Mouse (Mus musculus): ENCODE measurements around the gene Ephb6.
A peak's percentile ranks its signal among the peaks of the same experiment; 100 is the strongest.
"Not testable (repeated sequence)": the region's sequence is repeated elsewhere in the genome, so short reads cannot be mapped to it uniquely, and the experiment has no call there.

Ephb6 gene

DNA sequence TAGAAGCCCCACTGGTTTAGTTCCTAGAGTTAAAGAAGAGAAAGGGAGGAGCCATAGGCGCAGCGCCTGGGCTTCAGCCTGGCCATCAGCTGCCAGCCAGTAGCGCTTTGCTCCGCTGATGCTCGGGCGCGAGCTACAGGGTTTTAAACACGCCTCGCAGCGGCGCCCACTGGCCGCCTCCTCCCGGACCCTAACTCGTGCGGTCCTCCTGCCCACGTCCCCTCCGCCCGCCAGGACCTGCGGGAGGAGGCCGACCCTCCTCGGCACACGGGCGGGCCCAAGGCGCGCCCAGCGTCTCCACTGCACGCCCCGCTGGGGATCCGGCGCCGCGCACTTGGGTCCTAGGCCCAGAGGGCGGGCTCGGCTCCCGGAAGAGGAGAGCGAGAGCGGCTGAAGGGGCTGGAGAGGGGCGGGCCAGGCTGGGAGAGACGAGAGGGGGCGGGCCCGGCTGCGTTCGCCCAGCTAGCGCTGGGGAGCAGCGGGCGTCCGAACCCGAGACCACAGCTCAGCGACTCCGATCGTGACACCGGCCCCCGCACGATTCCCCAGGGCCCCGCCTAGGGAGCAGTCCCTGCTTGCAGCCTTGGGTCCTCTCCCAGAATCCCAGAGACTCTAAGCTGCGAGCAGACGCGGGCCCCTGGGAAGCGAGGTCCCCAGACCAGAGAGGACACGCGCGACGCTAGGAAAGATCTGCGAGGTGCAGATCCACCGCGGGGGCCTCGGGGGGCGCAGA is at the start of gene Ephb6:
Gene Ephb6 (plus strand): TSS at position 422 of the 733 bp plus-strand sequence.
- DNase-seq, result peak; percentile 59 to 64

DNA sequence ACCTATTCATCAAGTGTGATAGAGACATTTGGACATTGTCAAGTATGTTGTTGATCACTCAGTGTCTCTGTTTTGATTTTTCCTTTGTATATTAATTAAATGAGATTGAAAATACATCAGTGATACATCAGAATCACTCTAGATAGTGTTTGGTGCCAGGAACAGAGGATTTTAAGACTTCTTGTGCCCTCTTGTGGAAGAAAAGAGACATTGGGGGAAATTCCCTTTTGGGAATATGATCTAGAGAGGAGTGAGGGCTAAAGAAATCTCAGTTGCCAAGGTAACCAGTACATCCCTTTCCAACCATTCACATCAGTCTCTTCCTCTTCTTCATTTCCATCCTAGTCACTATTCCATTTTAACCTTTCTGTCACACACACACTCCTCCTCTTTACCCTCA is 48.9 kb upstream of the Ephb6 start:
- no peak for DNase-seq

DNA sequence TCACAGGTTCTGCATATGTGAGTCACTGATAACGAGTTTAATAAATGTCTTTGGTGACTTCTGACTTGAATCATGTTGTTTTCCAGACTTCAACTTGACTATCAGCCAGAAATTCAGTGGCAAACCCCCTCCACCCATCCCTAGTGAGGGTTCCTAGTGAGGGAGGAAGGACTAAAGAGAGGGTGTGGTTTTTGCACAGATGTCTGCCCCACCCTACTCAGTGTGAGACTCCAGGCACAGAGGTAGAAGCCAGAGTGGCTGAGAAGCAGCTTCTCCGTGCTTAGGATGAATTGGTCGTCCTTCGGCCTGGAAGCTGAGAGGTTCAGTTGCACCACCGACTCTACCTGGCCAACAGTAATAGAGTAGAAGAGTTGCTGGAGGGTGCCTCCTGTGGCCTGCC is 47.8 kb upstream of the Ephb6 start:
- DNase-seq, result no peak

DNA sequence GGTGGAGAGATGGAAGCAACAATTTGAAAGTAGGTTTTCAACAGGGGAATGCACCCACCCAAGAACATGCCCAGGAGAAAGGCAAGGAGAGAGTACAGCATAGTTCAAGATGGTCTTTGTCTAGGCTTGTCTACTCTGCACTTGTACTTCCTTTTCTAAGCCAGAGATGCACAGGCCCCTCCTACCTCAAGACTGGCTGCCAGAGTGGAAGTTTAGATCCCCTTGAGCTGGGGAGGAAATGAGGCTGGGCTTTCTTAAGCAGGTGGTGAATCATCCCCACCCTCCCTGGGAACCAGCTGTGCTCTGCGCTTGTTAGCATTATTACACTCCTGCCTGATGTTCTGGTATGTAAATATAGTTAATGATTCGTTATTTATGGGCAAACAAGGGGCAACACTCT is 47.0 kb upstream of the Ephb6 start:
- no peak for DNase-seq

DNA sequence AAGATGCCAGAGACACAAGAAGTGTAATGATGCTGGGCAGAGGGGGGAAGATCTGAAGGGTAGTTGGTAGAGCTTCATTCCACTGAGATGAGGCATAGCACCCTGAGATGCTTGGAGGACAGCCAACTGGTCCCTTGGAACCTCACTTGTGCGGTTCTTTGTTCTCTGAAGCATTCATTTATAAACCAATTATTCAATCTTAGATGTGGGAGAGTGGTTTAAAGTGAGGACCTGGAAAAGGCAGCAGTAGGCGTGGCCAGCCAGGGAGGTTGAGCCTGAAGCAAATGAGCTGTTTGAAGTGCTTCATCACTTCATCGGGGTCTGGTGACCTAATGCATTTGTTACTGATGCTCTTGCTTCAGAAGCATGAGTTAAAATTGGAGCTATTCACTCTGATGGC is 46.0 kb upstream of the Ephb6 start:
- DNase-seq, result peak in 1 of 2 experiments; percentile 4

DNA sequence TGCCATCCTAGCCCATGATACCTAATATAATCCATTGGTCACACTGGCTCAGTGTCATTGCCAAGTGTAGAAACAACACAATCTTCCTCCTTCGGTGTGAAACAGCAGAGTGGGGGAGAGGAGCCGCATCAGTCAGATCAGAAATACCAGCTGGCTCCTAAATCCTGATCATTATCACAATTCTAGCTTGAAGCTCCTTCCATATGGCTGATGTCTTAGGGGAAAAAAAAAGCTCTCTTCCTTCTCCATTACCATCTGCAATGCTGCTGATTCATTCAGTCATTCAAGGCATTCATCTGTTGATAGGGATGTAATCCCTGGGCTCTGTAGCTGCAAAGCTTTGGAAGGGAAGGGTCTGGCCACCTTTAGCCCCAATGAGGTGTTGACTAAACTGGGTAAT is 45.0 kb upstream of the Ephb6 start:
- no peak for DNase-seq

DNA sequence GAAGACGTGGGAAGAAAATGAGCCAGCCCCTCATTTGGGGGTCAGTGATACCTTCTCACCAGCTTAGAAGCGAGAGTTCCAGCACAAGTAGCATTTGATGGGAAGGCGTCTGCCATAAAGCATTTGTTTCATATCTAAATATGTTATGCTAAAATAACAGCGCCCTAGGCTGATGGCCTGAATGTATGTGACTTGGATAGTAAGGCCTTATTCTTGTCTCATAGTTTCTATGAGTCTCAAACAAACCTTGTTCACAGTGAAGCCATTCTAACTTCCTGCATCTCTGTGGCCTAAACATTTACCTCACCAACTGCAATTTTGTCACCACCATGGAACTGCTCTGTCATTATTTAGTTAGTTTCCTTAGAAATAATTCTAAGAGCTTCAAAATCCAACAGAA is 42.7 kb upstream of the Ephb6 start:
- no peak for DNase-seq

DNA sequence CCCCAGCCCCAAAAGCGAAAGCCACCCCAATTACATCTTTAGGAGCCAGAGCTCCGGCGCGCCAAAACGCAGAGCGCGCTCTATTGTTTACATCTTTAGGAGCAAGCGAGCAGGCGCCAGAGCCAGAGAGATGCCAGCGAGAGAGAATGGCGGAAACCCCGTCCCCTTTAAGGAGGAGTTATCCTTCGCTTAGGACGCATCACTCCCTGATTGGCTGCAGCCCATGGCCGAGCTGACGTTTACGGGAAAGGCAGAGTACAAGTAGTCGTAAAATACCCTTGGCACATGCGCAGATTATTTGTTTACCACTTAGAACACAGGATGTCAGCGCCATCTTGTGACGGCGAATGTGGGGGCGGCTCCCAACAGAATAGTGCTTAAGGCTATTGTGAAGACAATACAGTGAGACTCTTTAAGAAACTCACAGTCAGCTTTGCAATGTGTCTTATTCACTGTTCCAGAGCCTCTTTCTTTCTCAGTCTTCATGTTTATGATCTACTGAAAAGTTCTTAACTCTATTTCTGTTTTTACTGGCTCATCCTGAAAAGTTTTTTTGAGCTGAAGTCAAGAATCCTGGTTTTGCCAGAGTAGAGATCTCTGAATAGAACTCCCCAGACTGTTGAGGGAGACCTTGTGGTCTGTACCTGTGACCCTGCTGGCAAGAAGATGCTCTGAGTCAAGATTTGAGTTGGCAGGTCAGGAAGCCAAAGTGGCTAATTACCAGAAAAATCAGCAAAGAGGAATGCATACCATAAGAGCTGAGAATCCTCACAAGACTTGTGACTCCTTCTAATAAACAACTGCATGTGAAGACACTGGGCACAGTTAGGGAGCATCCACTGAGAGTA is 42.0 kb upstream of the Ephb6 start:
- not testable (repeated sequence) for DNase-seq

DNA sequence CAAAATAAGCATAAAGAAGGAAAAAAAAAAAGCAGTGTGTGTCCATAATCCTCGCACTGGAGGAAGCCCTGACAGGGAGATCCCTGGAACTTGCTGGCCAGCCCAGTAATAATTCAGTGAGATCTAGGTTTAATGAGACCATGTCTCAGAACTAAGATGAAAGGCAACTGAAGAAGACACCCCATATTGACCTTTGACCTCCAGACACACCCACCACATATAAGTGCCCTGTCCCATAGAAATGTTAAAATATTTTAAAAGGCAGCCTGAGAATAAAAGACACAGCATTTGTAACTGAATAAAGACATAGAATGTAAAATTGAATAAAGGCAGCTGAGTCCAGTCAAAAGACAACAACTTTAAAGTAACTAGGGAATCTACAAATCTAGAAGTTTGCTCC is 40.0 kb upstream of the Ephb6 start:
- no peak for DNase-seq

DNA sequence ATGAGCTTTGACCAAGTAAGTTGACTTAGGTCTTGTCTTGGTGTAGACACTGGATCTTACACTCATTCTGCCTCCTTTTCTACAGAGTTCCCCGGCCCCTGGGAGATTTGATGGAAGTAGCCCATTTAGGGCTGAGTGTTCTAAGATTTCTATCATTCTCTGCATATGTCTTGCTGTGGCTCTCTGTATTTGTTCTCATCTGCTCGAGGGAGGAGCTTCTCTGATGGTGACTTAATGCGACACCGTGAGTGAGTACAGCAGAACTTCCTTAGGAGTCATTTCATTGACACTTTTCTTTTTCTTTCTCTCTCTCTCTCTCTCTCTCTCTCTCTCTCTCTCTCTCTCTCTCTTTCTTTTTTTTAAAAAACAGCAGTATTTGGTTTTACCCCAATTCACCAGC is 38.3 kb upstream of the Ephb6 start:
- DNase-seq, result no peak

DNA sequence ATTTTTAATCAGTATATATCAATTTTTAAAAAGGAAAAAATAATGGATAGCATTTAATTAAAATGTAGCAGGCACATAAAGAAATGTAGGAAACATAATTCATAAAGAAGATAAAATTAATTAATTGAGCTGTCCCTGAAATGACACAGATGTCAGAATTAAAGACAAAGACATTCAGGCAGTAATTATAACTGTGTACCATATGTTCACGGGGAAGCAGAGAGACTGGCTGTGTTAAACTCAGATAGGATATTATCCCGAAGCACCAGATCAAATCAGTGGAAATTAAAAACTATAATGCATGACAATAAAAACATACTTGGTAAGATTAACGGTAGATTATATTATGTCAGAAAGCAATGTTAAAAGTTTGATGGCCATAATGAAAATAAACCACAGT is 36.2 kb upstream of the Ephb6 start:
- no peak for DNase-seq

DNA sequence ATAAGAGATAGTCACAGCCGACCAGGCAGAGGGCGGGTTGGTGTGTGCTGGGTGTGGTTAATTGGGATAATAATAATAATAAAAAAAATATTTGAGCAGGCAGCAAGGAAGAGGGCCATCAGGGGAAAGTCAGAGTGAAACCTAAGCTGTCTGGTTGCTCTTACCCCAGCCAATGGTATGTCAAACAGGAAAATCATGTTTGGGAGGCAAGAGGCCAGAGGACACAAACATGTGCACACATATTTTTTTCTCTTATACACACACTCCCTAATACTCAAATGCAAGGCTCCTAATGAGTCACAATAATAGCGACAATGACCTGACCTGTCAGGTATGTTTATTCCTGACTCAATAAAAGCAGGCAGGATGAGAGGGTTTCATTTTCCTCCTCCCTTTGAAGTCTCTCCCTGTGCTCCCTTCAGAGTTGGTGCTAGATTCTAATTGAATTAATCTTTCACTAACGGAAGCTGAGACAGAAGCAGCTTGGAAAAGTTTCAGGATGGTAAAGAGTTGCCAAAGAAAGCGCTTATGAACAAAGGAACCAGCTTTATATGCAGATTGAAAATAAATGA is 28.7 kb upstream of the Ephb6 start:
- no peak for DNase-seq

DNA sequence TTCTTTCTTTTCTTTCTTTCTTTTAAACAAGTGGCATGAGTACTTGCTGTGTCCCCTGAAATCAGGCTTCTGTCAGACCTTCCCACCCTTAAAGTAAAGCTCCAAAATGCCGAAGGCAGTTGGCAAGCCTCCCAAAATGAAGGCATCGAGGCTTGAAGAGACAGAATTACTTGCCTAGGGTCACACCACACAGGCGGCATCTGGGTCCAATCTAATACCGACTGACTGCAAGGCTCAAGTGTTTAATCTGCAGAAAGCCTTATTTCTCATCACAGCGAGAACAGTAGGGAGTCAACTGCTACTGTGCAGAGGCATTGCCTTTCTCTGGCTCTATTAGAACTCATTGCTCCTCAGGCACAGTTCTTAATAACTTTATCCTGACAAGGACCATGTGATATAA is 28.0 kb upstream of the Ephb6 start:
- peak; percentile 39 to 57 for DNase-seq

DNA sequence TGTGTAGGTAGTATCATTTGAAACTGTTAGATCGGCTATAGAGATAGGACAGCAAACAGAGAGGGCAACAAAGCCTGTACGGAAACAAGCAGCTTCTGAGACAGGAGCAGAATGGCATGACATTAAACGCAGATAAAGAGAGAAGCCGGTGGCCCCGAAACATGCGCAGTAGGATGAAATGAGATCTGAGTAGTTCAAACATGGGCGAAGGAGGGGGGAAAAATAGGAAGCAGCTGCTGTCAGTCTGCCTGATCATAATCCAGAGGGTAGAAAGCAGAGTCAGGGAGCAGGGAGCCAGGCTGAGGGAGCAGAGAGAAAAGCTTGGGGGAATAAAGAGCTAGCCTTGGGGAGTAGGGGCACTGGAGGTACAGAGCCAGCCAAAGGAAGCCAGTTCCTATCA is 24.0 kb upstream of the Ephb6 start:
- DNase-seq, result no peak

DNA sequence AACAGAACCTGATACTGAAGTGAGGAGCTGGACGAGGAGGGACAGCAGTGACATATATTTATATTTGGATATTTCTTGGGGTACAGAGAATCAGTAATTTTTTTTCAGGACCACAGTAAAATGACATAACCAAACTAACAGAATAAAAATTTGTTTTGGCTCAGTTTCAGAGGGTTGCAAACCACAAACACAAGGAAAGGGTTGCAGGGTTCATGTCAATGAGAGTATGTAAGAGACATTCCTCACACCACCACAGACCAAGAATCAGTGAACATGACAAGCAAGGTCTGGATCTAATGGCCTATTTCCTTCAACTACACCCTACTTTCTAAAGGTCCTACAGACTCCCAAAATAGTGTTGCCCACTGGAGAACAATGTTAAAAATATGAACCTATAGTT is 23.1 kb upstream of the Ephb6 start:
- DNase-seq, result no peak

DNA sequence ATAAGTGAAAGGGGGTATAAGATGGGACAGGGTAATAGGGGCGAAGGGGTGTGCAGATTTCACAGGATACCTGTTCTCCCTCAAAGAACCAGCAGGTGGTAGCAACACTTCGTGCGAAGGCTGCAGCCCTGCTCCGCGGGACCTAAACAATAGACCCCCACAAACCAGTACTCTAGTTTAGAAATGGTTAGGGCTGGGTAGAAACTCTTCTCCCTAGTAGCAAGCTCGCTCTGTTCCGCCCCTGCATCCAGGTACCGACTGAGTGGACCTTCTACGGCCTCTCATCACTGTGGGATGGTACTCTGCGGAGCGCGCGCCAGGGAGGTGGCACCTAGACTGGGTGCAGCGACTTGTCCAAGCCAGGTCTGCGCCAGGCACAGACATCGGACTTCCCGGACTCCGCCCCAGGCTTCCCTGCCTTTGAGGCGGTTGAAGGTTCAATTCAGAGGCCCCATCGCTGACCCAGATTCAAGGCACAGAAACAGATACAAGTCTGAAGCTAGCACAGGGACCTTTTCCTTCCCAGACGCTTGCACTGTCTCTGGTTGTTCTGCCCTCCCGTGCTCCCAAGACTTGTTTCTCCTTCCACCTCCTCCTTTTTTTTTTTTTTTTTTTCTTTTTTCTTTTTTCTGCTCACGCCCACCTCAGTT is 756 bp upstream of the Ephb6 start:
- peak; percentile 44 to 53 for DNase-seq

DNA sequence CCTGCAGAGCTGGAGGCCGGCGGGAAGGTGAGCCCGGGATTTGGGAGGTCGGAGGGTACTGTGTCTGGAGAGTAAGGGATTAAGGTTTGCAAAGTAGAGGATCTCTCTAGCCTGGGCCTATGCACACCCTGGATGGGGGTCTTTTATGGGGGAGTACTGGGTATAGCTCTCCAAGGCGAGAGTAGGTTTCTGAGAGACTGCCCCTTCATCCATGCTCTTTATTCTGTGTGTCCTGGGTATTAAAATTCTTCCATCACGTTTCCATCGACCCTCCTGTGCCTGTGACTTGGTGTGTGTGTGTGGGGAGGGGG is 467 bp downstream of the Ephb6 start:
- peak in 1 of 2 experiments; percentile 6 for DNase-seq

DNA sequence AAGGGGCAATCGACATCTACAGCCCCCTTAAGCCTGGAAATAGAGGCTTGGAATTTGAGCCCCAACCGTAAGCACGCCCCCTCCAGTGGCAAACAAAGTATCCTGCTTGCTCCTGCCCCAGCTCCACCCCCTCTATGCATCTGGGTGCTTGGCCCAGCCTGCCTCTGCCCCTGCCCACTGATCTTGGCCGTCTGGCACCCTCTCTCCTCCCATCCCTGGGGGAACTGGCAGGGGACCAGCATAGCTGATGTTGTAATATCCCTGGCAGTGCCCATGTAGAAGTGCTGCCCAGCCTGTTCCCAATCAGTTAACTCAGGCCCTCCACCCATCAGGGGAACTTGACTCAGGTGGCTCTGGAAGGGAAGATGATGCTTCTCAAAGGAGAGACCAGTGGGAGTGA is 932 bp downstream of the Ephb6 start:
- peak; percentile 45 to 61 for DNase-seq

DNA sequence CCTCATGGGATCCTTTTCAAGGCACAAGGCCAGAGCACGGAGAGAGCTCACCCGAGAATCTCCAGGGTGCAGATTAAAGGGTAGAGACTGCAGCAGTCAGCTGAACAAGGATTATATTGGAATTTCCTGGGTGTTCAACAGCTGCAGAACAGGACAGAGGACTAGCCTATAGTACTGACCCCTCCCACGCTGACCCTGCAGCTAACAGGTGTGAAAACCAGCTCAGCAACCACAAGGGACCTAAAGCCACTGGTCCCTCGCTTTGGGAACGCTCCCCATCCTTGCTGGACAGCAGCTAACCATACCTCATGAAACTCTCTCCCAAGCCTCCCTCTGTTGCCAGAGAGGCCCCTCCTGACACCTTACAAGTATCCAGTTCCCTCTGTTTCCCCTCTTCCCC is 2.4 kb downstream of the Ephb6 start:
- no peak for DNase-seq

DNA sequence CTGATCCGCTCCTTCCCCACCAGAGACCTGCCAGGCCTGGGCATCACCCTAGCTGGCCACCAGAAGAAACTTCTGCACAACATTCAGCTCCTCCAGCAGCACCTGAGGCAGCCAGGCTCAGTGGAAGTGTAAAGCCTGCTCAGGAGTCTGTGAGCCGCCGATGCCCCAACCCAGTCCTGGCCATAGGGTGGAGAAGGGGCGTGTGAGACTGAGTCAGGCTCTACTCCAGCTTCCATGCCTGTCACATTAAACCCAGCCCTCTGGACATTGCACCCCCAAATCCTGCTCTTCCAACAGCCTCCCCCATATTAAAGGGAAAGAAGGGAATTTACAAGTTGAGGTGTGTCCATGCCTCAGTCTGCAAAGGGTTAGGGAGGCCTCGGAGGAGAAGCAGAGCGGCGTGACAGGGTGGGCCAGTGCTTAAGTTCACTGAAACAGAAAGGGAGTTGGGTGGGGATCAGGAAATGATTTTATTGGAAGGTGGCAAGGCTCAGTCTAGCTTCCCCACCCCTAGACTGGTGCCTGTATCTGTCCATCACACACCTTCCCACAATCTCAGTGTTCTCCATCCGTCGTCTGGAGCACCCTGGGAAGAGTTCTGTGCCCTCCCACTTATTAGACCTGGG is 15.0 kb downstream of the Ephb6 start:
- no peak for DNase-seq

DNA sequence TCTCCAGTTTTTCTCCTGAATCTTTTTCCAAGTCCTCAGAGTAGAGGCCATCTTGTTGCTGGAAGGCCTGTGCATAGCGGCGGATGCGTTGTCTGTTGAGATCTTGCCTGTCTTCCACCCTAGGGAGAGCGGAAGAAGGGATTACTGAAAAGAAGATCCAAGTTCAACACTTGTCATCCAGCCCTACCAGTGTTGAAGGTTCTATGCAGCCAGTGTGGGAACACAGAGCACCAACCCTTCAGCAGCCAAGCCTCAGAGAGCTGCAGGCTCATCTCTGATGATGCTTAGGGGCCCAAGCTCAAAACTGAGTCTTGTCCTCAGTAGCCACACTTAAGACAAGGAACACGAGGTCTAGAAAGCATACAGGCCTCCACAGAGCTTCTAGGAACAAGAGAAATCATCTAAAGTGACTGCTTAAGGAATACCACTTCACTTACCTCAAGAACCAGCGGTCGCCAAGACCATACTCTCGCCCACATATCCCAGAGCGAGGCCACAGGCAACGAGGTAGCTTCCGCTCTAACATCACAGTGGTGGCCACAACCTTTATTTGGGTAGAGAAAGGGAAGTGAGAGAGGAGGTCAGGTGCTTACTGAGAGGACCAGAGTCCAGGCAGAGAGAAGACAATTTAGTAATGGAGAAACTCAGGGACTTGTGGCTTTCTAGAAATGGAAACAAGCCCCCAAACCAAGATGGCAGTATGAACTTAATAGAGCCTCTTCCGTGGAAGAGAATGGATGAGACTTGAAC is 16.1 kb downstream of the Ephb6 start:
- no peak for DNase-seq

DNA sequence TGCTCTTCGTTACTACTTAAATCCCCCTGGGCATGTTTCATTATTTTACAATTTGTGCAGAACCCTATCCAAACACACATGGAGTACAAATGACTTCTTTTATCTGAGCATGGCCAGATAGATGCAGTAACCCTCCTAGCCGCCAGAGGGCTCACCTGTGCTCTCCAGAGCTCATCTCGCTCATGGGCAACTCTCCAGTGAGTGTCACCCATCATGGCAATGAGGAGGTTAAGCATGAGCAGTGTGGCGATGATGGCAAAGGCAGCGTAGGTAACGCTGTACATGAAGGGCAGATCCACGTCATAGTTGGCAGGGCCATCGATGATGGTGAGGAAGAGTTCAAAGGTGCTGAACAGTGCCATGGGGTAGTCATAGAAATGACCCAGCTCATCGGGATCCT is 17.4 kb downstream of the Ephb6 start:
- DNase-seq, result peak; percentile 8 to 27

Data from cerebellum, postnatal 14 days (tissue).